Mouse (Mus musculus) CH12.LX (cell line): ENCODE results near the gene Kcnk7.

Source experiments
- EP300 ChIP-seq: IDR thresholded peaks from 2 replicates; pipeline ENCODE4 v1.6.1; 2011; ENCODE audit warnings: low read length, improper control_type of control experiment
- ETS1 ChIP-seq: conservative IDR thresholded peaks from 2 replicates; pipeline ENCODE4 v1.6.1; 2012; ENCODE audit warnings: low read depth, mild to moderate bottlenecking, inconsistent platforms, low read length, improper control_type of control experiment, moderate library complexity
- MAFK ChIP-seq: IDR thresholded peaks from 2 replicates; pipeline ENCODE4 v1.6.1; 2011; ENCODE audit warnings: low read length, improper control_type of control experiment; ENCODE audit not compliant: insufficient replicate concordance
- POLR2AphosphoS2 ChIP-seq: IDR thresholded peaks from 2 replicates; pipeline ENCODE4 v1.6.1; 2011; ENCODE audit warnings: low read depth, low read length, improper control_type of control experiment

GRCm38 (mm10) chr19:5721233-5721632 is 17.1 kb downstream of the Kcnk7 start:
- TF ChIP-seq MAFK (no peak), ETS1 (no peak), EP300 (no peak), POLR2AphosphoS2 (no peak)
